Mouse (Mus musculus) cortical plate, adult 2 months (tissue): ENCODE results near the gene Cnih3.

Source experiments
- CTCF ChIP-seq: fragments of 200-500 bp; IDR thresholded peaks from 2 replicates; pipeline ENCODE4 v1.5.1; 2011; ENCODE audit warnings: mild to moderate bottlenecking, control low read depth, low read length; ENCODE audit not compliant: insufficient read depth; ENCODE audit errors: extremely low read depth
- POLR2A ChIP-seq: fragments of 200-500 bp; IDR thresholded peaks from 2 replicates; pipeline ENCODE4 v1.6.1; 2011; ENCODE audit warnings: mild to moderate bottlenecking, low read length, control low read depth; ENCODE audit not compliant: insufficient read depth; ENCODE audit errors: extremely low read depth

GRCm38 (mm10) chr1:181461484-181461883 lies 109.1 kb downstream of the Cnih3 start:
- TF ChIP-seq CTCF (no peak), POLR2A (no peak)
